Mouse (Mus musculus) forebrain, embryonic 14.5 days (tissue): ENCODE data around the gene Zbtb43. TPM values are rescaled to one million over a fixed set of nuclear protein-coding genes. Genes with fewer than 3 reads are reported as not detected.
A peak's percentile ranks its signal among the peaks of the same experiment; 100 is the strongest.

Experiments
- ATAC-seq: fragments of 200-750 bp; cut with Nextera tagmentation; 2 replicates; pipeline ENCODE4 v1.8.0; 2017; ENCODE audit warnings: mild to moderate bottlenecking, moderate library complexity
- DNase-seq: peaks from one replicate; pipeline ENCODE4 v3.0.0-alpha.2; 2015; ENCODE audit warnings: low spot score
- H3K27ac ChIP-seq: fragments of 300-500 bp; sonication (generic); 2 replicates; pipeline ENCODE4 v1.5.1; 2014; ENCODE audit warnings: low read depth, mild to moderate bottlenecking, control low read depth, low read length, moderate library complexity
- H3K27me3 ChIP-seq: fragments of 300-500 bp; sonication (generic); replicated peaks from 2 replicates; pipeline ENCODE4 v1.6.1; 2014; ENCODE audit warnings: low read length, control low read depth, mixed read lengths; ENCODE audit not compliant: control insufficient read depth, insufficient read depth
- H3K36me3 ChIP-seq: fragments of 300-500 bp; sonication (generic); 2 replicates; pipeline ENCODE4 v1.6.1; 2014; ENCODE audit warnings: low read length, control low read depth; ENCODE audit not compliant: control insufficient read depth, insufficient read depth
- H3K4me1 ChIP-seq: fragments of 300-500 bp; sonication (generic); 2 replicates; pipeline ENCODE4 v1.6.1; 2014; ENCODE audit warnings: antibody characterized with exemption, low read length, control low read depth; ENCODE audit not compliant: control insufficient read depth, insufficient read depth
- H3K4me2 ChIP-seq: fragments of 300-500 bp; sonication (generic); 2 replicates; pipeline ENCODE4 v1.6.1; 2014; ENCODE audit warnings: mild to moderate bottlenecking, control low read depth, low read length
- H3K4me3 ChIP-seq: fragments of 300-500 bp; sonication (generic); 2 replicates; pipeline ENCODE4 v1.5.1; 2014; ENCODE audit warnings: low read depth, low read length, control low read depth
- H3K9ac ChIP-seq: fragments of 300-500 bp; sonication (generic); 2 replicates; pipeline ENCODE4 v1.6.1; 2014; ENCODE audit warnings: mild to moderate bottlenecking, low read length, control low read depth, moderate library complexity
- H3K9me3 ChIP-seq: fragments of 300-500 bp; sonication (generic); replicated peaks from 2 replicates; pipeline ENCODE4 v1.6.1; 2016; ENCODE audit warnings: low read length, control low read depth, mixed read lengths; ENCODE audit not compliant: control insufficient read depth
- WGBS: fragments of 180-500 bp; shearing (Covaris S2); extraction: QIAGEN DNeasy Blood & Tissue Kit; methylation state at CpG from one replicate; pipeline ENCODE4 v1.1.7; 2014; 5-methylcytosine and 5-hydroxymethylcytosine counted together
- polyA plus RNA-seq: library from polyadenylated mRNA; unstranded; fragments of >200 nt; fragmentation: Nextera tagmentation; extraction: Ambion mirVana; gene quantifications from 2 replicates; pipeline ENCODE4 v1.2.1, GENCODE M21; 2014

Gene Zbtb43
- polyA plus RNA-seq, 1 experiment from 2014 or later: 29.0 TPM

DNA sequence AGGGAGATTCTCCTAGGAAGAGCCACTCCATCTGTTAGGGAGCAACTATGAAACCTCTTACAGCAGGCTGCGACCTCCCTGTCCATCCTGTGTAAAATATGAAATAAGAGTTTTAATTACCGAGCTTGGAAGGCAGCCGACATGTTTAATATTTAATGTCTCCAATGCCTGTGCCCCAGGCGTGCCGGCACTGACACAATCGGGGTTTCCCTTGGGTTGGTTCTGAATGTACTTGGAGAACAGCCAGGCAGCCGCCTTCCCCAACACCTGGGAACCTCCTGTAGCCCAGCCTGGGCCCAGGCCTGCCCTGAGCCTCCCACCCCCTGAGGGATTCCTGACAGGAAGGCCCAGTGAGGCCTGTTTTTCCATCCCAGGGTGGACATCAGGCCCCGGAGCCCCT lies 19.0 kb upstream of the Zbtb43 start:
- Histone ChIP-seq H3K4me1 (no peaks in the 10 kb centered on the region), H3K4me2 (no peak overlapping the region), H3K27me3 (0 out of 2 replicates have a peak, but pooled peaks cover 5% of the 10 kb centered on the region), H3K36me3 (no peaks in the 10 kb centered on the region), H3K27ac (no peak overlapping the region), H3K4me3 (no peak overlapping the region), H3K9me3 (no peaks in the 10 kb centered on the region), H3K9ac (peak overlapping the region; percentile 6; the same call in 1 of the 2 replicates)
- ATAC-seq: no peak
- 76% methylated on average over 8 of the region's 8 CpGs for WGBS
- no peak for DNase-seq

- WGBS: 6% methylated on average over 9 of the region's 9 CpGs
- H3K9me3 ChIP-seq: no peaks in the 10 kb centered on the region
- 0 out of 2 replicates have a peak, but pooled peaks cover 5% of the 10 kb centered on the region for H3K27me3 ChIP-seq
- DNase-seq (peak; percentile 84), ATAC-seq (0 out of 2 replicates have a peak, but pooled peaks have one; percentile 23)
- no peak overlapping the region for H3K4me3 ChIP-seq
- no peaks in the 10 kb centered on the region for H3K4me1 ChIP-seq
- H3K4me2 ChIP-seq: no peak overlapping the region
- H3K27ac ChIP-seq: no peak overlapping the region
- H3K9ac ChIP-seq: peak overlapping the region; percentile 6; the same call in 1 of the 2 replicates
- no peaks in the 10 kb centered on the region for H3K36me3 ChIP-seq
Measured at GRCm38 (mm10) chr2:33486866-33487265, 18.5 kb upstream of the Zbtb43 start.

DNA sequence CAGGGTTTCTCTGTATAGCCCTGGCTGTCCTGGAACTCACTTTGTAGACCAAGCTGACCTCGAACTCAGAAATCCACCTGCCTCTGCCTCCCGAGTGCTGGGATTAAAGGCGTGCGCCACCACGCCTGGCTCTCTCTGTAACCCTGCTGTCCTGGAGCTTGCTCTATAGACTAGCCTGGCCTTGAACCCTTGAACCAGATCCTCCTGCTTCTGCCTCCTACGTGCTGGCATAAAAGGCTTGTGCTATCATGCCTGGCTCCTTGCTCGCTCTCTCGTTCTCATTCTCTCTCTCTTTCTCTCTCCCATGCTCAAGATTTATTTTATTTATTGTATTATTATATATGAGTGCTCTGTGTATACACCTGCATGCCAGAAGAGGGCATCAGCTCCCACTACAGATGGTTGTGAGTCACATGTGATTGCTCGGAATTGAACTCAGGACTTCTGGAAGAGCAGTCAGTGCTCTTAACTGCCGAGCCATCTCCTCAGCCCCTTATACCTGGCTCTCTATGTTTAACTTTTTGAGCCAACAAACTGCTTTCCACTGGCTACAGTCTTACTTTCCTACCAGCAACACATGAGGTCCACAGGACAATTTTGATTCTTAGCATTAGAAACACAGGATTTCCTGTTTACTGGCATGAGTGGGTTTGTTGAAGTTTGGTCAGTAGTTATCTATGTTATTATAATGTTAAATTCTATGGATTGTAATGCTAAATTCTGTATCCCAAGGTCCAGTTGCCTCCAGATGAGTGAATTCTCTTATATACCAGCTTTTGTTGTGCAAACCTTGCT lies 9.8 kb upstream of the Zbtb43 start:
- H3K4me2 ChIP-seq: no peak overlapping the region
- H3K36me3 ChIP-seq: no peaks in the 10 kb centered on the region
- no peak overlapping the region for H3K9ac ChIP-seq
- no peaks in the 10 kb centered on the region for H3K9me3 ChIP-seq
- no peak for DNase-seq
- ATAC-seq: no peak
- no peak overlapping the region for H3K27ac ChIP-seq
- H3K27me3 ChIP-seq: no peaks in the 10 kb centered on the region
- H3K4me1 ChIP-seq: 0 out of 2 replicates have a peak, but pooled peaks cover 2% of the 10 kb centered on the region
- no peak overlapping the region for H3K4me3 ChIP-seq
- WGBS: 92% methylated on average over 10 of the region's 10 CpGs

- no peak overlapping the region for H3K9ac ChIP-seq
- no peaks in the 10 kb centered on the region for H3K36me3 ChIP-seq
- H3K9me3 ChIP-seq: no peaks in the 10 kb centered on the region
- H3K4me3 ChIP-seq: no peak overlapping the region
- H3K4me1 ChIP-seq: 0 out of 2 replicates have a peak, but pooled peaks cover 2% of the 10 kb centered on the region
- H3K4me2 ChIP-seq: no peak overlapping the region
- 0 out of 2 replicates have a peak, but pooled peaks cover 5% of the 10 kb centered on the region for H3K27me3 ChIP-seq
- ATAC-seq (no peak), DNase-seq (peak; percentile 89)
- no peak overlapping the region for H3K27ac ChIP-seq
Measured at GRCm38 (mm10) chr2:33475961-33476360, 7.6 kb upstream of the Zbtb43 start.

- 8% methylated on average over 42 of the region's 57 CpGs for WGBS
- peaks cover 16% of the 10 kb centered on the region for H3K36me3 ChIP-seq
- H3K4me2 ChIP-seq: peak overlapping the region; percentile 82
- DNase-seq (no peak), ATAC-seq (peak; percentile 75)
- peak overlapping the region; percentile 97 for H3K4me3 ChIP-seq
- no peaks in the 10 kb centered on the region for H3K9me3 ChIP-seq
- H3K27ac ChIP-seq: peak overlapping the region; percentile 48; the same call in 1 of the 2 replicates
- peaks cover 8% of the 10 kb centered on the region for H3K4me1 ChIP-seq
- H3K9ac ChIP-seq: peak overlapping the region; percentile 90
- H3K27me3 ChIP-seq: 0 out of 2 replicates have a peak, but pooled peaks cover 2% of the 10 kb centered on the region
Measured at GRCm38 (mm10) chr2:33467546-33468465, 553 bp downstream of the Zbtb43 start.

DNA sequence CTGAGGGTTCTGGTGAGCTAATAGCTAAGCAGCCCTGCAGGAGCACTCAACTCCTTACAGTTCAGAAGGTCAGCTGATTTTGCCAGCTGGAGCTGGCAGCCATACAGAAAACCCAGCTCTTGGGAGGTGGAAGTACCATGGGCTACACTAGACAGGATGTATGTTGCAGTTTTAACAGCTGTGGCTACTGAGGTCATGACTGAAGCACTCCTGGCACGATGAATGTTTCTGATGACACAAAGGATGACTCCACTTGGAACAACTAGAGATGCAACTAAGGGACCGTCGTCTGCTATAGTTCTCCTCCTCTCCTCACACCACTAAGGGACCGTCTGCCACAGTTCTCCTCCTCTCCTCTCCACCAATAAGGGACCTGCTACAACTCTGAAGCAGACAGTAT lies 2.4 kb downstream of the Zbtb43 start:
- H3K27ac ChIP-seq: no peak overlapping the region
- DNase-seq: no peak
- H3K4me3 ChIP-seq: no peak overlapping the region
- H3K9me3 ChIP-seq: no peaks in the 10 kb centered on the region
- H3K9ac ChIP-seq: no peak overlapping the region
- peaks cover 34% of the 10 kb centered on the region for H3K36me3 ChIP-seq
- ATAC-seq: no peak
- H3K27me3 ChIP-seq: no peaks in the 10 kb centered on the region
- no peak overlapping the region for H3K4me2 ChIP-seq
- WGBS: 77% methylated on average over 4 of the region's 4 CpGs
- H3K4me1 ChIP-seq: peaks cover 8% of the 10 kb centered on the region

DNA sequence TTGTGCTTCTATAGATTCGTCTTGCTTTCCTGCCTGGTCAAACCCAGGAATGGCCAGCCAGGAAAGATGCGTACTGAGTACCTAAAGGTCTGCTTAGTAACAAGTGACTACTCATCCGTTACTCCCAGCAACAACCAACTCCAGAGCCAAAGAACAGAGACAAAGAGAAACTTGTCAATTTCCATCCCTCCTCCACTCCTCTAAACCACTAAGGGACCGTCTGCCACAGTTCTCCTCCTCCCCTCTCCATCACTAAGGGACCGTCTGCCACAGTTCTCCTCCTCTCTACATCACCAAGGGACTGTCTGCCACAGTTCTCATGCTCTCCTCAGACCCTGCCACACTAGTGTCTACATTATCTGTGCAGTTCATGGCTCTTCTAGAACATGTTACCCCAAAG lies 3.1 kb downstream of the Zbtb43 start:
- Histone ChIP-seq H3K9ac (no peak overlapping the region), H3K27ac (no peak overlapping the region), H3K9me3 (no peaks in the 10 kb centered on the region), H3K4me3 (no peak overlapping the region), H3K36me3 (peaks cover 38% of the 10 kb centered on the region), H3K4me2 (no peak overlapping the region), H3K27me3 (no peaks in the 10 kb centered on the region), H3K4me1 (peaks cover 8% of the 10 kb centered on the region)
- no peak for DNase-seq
- no peak for ATAC-seq
- WGBS: 55% methylated on average over 5 of the region's 5 CpGs

GRCm38 (mm10) chr2:33462066-33462465 lies 6.3 kb downstream of the Zbtb43 start:
- H3K4me2 ChIP-seq: no peak overlapping the region
- H3K4me1 ChIP-seq: peaks cover 1% of the 10 kb centered on the region; the same call in 1 of the 2 replicates
- 93% methylated on average over 7 of the region's 7 CpGs for WGBS
- ATAC-seq (no peak), DNase-seq (no peak)
- H3K4me3 ChIP-seq: no peak overlapping the region
- H3K27me3 ChIP-seq: no peaks in the 10 kb centered on the region
- H3K36me3 ChIP-seq: peaks cover 52% of the 10 kb centered on the region
- H3K9me3 ChIP-seq: no peaks in the 10 kb centered on the region
- no peak overlapping the region for H3K9ac ChIP-seq
- no peak overlapping the region for H3K27ac ChIP-seq
